Mouse (Mus musculus) kidney, adult 18-20 months (tissue): ENCODE measurements around the gene 3110040N11Rik.

Experiments used
- DNase-seq: peaks from one replicate; pipeline ENCODE4 v3.0.0; 2021

3110040N11Rik gene

DNA sequence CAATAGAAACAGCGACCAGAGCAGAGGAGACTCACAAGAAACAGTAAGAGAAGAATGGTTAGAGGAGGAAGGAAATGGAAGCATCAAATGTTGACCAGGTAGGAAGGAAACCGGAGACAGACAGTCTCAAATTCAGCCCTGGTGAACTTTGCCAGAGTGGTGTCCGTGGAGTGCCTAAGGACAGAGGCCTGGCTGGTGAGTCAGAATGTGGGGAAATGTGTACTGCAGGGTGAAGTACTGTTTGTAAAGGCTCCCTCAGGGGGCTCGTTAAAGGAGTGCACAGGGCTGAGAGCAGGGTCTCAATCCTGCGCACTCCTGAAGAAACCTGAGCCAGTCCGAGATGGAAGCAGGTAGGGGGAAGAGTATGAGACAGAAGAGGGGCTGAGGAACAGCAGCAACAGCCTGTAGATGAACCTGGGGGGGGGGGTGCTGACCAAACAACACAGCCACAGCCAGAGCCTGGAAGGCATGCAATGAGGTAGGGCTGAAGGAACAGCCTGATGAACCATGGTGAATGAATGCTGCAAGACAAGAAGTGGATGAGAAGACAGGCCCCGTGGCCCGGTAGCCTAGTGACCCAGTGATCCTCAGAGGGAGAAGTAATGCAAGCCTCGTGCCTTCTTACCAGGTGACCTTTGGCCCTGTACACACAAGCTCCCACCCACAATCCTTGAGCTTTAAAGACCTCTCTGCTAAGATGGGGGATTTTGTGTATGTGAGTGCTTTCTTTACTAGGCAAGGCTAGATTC is 53.8 kb downstream of the 3110040N11Rik start:
- DNase-seq, result no peak

DNA sequence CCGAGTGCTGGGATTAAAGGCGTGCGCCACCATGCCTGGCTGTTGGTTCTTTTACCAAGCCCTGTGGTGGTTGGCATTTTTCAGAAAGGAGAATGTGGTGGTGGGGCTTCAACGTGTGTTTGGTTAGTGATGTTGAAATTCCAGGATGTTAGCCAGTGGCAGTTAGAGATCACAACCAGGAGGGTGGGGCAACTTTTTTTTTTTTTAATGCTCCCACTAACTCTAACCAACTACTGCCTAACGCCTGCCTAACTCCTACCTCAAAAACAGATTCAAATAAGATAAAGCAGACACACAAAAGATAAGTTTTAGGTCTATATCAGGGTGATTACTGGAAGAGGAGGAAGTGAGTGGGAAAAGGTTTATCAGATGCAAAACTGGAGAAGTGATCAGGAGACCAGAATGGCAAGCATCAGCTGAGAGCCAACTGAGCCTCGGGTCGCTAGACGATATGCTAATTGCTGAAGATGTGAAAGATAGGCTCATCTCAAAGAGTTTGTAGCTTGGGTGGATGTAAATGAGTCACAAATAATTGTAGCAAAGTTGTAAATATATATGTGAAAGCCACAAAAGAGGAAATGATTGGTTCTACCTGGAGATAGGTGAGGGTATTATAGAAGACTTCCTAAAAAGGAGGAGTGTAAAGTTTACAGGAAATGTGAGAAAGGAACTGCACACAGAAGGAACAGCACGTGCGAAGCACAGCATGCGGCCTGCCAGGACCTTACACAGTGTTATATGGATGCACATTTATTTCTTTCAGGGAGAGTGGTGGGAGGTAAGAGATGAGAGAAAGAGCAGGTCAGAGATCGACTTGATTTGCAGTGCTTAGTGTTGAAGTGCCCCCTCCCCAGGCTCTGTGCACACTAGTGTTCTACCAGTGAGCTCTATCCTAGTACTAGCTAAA is 56.8 kb downstream of the 3110040N11Rik start:
- no peak for DNase-seq
